Mouse (Mus musculus): Measurements from ENCODE around the gene Enthd1. TPM values are rescaled to one million over a fixed set of nuclear protein-coding genes. Genes with fewer than 3 reads are reported as not detected.

Enthd1 gene
- total RNA-seq (2021) (not detected), polyA plus RNA-seq (2012; rRNA removed) (not detected in 2 replicates)
- long read RNA-seq = 0 reads

DNA sequence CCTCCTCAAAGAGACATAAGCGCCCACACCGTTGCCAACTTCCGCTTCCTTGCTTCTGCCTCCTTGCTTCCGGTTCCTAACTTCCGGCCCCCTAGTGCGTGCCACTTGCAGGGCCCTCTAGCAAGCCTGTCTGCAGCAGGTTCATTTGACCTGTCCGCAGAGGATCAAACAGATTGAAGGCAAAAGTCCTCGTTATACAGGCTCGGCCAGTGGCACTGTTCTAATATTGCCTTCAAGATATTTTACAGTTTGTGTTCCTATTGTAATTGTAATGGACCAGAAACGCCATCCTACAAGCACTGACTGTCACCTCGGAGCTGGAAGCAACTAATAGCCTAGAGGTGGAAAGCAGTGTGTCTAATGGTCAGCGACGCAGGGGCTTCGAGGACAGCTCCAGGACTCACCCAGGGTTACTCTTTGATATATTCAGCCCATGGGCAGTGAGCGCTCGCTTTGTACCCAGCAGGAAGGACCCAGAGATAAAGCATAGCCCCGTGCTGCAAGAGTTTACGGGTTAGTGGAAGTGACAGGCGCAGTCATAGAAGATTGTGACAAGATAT, at the start of gene Enthd1:
Gene Enthd1 (minus strand): TSS at position 51 of the 560 bp plus-strand sequence.
- no peaks in the 10 kb centered on the region; the same call in 1 of the 2 replicates for H3K4me1 ChIP-seq (ENCODE audit: control insufficient read depth, insufficient read depth, low read length)
- H3K79me2 ChIP-seq (replicated peaks; ENCODE audit: control insufficient read depth, insufficient read depth, low read length) = no peaks in the 10 kb centered on the region; the same call in 1 of the 2 replicates
- H3K36me3 ChIP-seq (ENCODE audit: control insufficient read depth, insufficient read depth, low read length) = no peaks in the 10 kb centered on the region
- intact Hi-C loops (cut with DNase I) = no loop called here
- no peak for DNase-seq
- H3K4me3 ChIP-seq = no peak within 1 kb of the TSS
- TF ChIP-seq POLR2A (IDR thresholded peaks at IDR 0.05; ENCODE audit: insufficient read depth, low read depth, low read length) = no peak
- TF ChIP-seq CTCF (IDR thresholded peaks at IDR 0.05) = no peak
- TF ChIP-seq EP300 (IDR thresholded peaks at IDR 0.05; ENCODE audit: insufficient read depth, low read depth, low read length) = no peak
- 74% methylated on average over 19 of the region's 19 CpGs for WGBS
- no peaks in the 10 kb centered on the region; the same call in 1 of the 2 replicates for H3K27me3 ChIP-seq (ENCODE audit: control insufficient read depth, insufficient read depth, low read length)
- H3K9ac ChIP-seq (ENCODE audit: low read depth, low read length) = no peak within 1 kb of the TSS
- no peak within 1 kb of the TSS for H3K27ac ChIP-seq

DNA sequence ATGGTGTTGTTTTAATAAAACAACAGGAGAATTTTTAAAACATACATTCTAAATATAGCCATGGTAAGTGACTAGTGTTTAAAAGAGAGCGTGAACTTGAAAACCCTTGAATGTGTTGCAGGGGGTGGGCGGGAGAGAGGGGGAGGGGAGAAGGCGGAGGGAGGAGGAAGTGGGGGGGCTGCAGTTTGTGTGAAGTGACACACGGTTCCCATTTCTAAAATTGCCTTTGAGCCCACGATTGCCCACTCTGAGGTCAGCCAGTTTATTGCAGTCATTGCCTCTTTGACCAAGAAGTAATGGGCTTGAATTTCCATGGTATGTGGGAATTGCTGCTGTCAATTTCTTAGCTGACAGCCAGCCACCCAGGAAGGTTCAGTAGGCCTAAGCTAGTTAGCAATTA, 48.9 kb upstream of the Enthd1 start:
- H3K4me1 ChIP-seq (ENCODE audit: control insufficient read depth, insufficient read depth, low read length) = no peaks in the 10 kb centered on the region
- DNase-seq = no peak
- H3K9ac ChIP-seq (ENCODE audit: low read depth, low read length) = no peak overlapping the region
- no peak overlapping the region for H3K27ac ChIP-seq
- intact Hi-C loops (cut with DNase I) = no loop called here
- 69% methylated on average over 5 of the region's 5 CpGs for WGBS
- no peaks in the 10 kb centered on the region for H3K36me3 ChIP-seq (ENCODE audit: control insufficient read depth, insufficient read depth, low read length)
- no peaks in the 10 kb centered on the region for H3K79me2 ChIP-seq (replicated peaks; ENCODE audit: control insufficient read depth, insufficient read depth, low read length)
- TF ChIP-seq POLR2A (IDR thresholded peaks at IDR 0.05; ENCODE audit: insufficient read depth, low read depth, low read length) (no peak), EP300 (IDR thresholded peaks at IDR 0.05; ENCODE audit: insufficient read depth, low read depth, low read length) (no peak), CTCF (IDR thresholded peaks at IDR 0.05) (no peak)
- no peaks in the 10 kb centered on the region for H3K27me3 ChIP-seq (ENCODE audit: control insufficient read depth, insufficient read depth, low read length)
- no peak overlapping the region for H3K4me3 ChIP-seq

DNA sequence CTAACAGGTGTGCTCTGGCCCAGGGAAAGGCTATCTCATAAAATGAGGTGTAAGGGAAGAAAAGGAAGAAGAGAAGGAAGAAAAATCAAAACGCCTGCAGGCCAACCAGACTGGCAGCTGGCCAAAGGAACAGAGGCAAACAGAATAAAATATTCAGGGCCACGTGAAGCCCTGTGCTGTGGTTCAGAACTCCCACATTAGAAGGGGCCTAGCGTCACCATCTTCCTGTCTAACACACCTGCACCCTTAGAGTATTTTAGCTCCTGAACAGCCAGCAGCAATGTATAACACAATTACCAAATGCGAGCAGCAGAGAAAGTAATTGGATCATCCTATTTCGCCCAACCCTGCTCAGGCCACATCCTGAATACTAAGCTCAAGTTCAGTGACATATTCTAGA, 46.5 kb upstream of the Enthd1 start:
- H3K4me1 ChIP-seq (ENCODE audit: control insufficient read depth, insufficient read depth, low read length) = no peaks in the 10 kb centered on the region
- intact Hi-C loops (cut with DNase I) = no loop called here
- WGBS = 64% methylated on average over 5 of the region's 5 CpGs
- no peak overlapping the region for H3K27ac ChIP-seq
- H3K27me3 ChIP-seq (ENCODE audit: control insufficient read depth, insufficient read depth, low read length) = no peaks in the 10 kb centered on the region
- TF ChIP-seq EP300 (IDR thresholded peaks at IDR 0.05; ENCODE audit: insufficient read depth, low read depth, low read length) (no peak), POLR2A (IDR thresholded peaks at IDR 0.05; ENCODE audit: insufficient read depth, low read depth, low read length) (no peak), CTCF (IDR thresholded peaks at IDR 0.05) (no peak)
- H3K4me3 ChIP-seq = no peak overlapping the region
- no peak for DNase-seq
- no peaks in the 10 kb centered on the region for H3K36me3 ChIP-seq (ENCODE audit: control insufficient read depth, insufficient read depth, low read length)
- H3K79me2 ChIP-seq (replicated peaks; ENCODE audit: control insufficient read depth, insufficient read depth, low read length) = no peaks in the 10 kb centered on the region
- H3K9ac ChIP-seq (ENCODE audit: low read depth, low read length) = no peak overlapping the region

DNA sequence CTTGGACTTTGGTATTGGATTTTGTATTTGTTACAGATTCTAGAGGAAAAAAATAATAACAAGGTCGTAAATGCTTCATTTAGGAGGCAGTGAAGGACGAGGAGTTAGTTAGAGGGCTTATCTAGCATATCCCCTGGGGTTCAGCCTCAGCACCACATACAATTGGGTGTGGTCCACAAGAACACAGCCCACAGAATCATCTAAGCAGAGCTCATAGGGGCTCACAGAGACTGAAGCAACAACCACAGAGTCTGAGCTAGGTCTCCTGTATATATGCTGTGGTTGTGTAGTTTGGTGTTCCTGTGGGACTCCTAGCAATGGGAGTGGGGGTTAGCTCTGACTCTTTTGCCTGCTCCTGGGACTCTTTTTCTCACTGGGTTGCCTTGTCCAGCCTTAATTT, 45.4 kb upstream of the Enthd1 start:
- H3K79me2 ChIP-seq (replicated peaks; ENCODE audit: control insufficient read depth, insufficient read depth, low read length) = no peaks in the 10 kb centered on the region
- 63% methylated on average over 2 of the region's 2 CpGs for WGBS
- intact Hi-C loops (cut with DNase I) = no loop called here

DNA sequence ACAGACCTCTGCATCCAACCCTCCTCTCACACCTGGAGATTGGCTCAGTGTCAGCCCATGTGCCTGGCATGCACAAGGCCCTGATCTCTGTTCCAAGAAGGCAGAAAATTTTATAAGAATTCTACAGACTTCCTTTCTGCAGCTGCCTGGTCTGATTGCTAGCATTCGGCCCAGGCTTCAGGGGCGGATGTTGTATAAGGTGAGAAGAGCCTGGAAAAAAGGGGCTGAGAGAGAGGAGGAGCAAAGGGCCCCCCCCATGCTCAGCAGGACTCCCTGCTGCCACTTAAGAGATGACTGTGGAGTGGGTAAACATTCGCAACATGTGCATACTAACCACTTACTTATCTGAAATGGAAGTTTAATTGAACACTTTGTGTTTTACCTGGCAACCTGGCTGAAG, 43.0 kb upstream of the Enthd1 start:
- Histone ChIP-seq H3K36me3 (ENCODE audit: control insufficient read depth, insufficient read depth, low read length) (no peaks in the 10 kb centered on the region), H3K4me3 (no peak overlapping the region), H3K79me2 (replicated peaks; ENCODE audit: control insufficient read depth, insufficient read depth, low read length) (no peaks in the 10 kb centered on the region), H3K4me1 (ENCODE audit: control insufficient read depth, insufficient read depth, low read length) (no peaks in the 10 kb centered on the region), H3K27ac (no peak overlapping the region), H3K27me3 (ENCODE audit: control insufficient read depth, insufficient read depth, low read length) (no peaks in the 10 kb centered on the region), H3K9ac (ENCODE audit: low read depth, low read length) (no peak overlapping the region)
- TF ChIP-seq POLR2A (IDR thresholded peaks at IDR 0.05; ENCODE audit: insufficient read depth, low read depth, low read length) (no peak), EP300 (IDR thresholded peaks at IDR 0.05; ENCODE audit: insufficient read depth, low read depth, low read length) (no peak), CTCF (IDR thresholded peaks at IDR 0.05) (no peak)
- WGBS = 77% methylated on average over 3 of the region's 3 CpGs
- intact Hi-C loops (cut with DNase I) = no loop called here
- no peak for DNase-seq

More for the DNA sequence above, 45.4 kb upstream of the Enthd1 start:
- TF ChIP-seq POLR2A (IDR thresholded peaks at IDR 0.05; ENCODE audit: insufficient read depth, low read depth, low read length) = no peak
- TF ChIP-seq CTCF (IDR thresholded peaks at IDR 0.05) = no peak
- no peak for TF ChIP-seq EP300 (IDR thresholded peaks at IDR 0.05; ENCODE audit: insufficient read depth, low read depth, low read length)
- DNase-seq = no peak
- Histone ChIP-seq H3K36me3 (ENCODE audit: control insufficient read depth, insufficient read depth, low read length) (no peaks in the 10 kb centered on the region), H3K27me3 (ENCODE audit: control insufficient read depth, insufficient read depth, low read length) (no peaks in the 10 kb centered on the region), H3K4me3 (no peak overlapping the region), H3K4me1 (ENCODE audit: control insufficient read depth, insufficient read depth, low read length) (no peaks in the 10 kb centered on the region), H3K27ac (no peak overlapping the region), H3K9ac (ENCODE audit: low read depth, low read length) (no peak overlapping the region)

DNA sequence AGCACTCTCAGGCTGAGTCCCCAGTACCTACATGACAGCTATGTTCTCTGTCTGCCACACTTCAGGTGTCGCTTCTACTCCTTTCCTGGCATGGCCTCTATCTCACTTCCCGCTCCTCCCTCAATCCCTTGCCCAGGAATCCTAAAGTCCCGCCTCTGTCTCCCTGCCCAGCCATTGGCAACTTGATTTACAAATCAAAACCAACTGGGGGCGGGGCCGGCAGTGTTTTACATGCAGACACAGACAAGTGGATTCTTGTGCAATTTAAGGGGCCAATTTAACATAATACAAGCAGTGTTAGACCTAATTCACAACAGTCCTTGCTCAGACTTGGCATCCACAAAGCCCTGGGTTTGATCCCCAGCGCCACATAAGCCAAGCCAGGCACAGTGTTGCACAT, 39.1 kb upstream of the Enthd1 start:
- H3K36me3 ChIP-seq (ENCODE audit: control insufficient read depth, insufficient read depth, low read length) = no peaks in the 10 kb centered on the region
- H3K27ac ChIP-seq = no peak overlapping the region
- H3K79me2 ChIP-seq (replicated peaks; ENCODE audit: control insufficient read depth, insufficient read depth, low read length) = no peaks in the 10 kb centered on the region
- DNase-seq = no peak
- H3K27me3 ChIP-seq (ENCODE audit: control insufficient read depth, insufficient read depth, low read length) = no peaks in the 10 kb centered on the region
- TF ChIP-seq CTCF (IDR thresholded peaks at IDR 0.05) (no peak), EP300 (IDR thresholded peaks at IDR 0.05; ENCODE audit: insufficient read depth, low read depth, low read length) (no peak), POLR2A (IDR thresholded peaks at IDR 0.05; ENCODE audit: insufficient read depth, low read depth, low read length) (no peak)
- H3K4me1 ChIP-seq (ENCODE audit: control insufficient read depth, insufficient read depth, low read length) = 0 out of 2 replicates have a peak, but pooled peaks cover 1% of the 10 kb centered on the region
- intact Hi-C loops (cut with DNase I) = no loop called here
- H3K4me3 ChIP-seq = no peak overlapping the region
- 80% methylated on average over 6 of the region's 6 CpGs for WGBS
- no peak overlapping the region for H3K9ac ChIP-seq (ENCODE audit: low read depth, low read length)
